Comparison of ENCODE assay signal across 10 mouse cellular contexts in genomic region chr5:127353002-127353401, GRCm38 (mm10).
A peak's percentile ranks its signal among the peaks of the same experiment; 100 is the strongest.
DNase-seq lines count a peak whose midpoint lies in the region; ATAC-seq and TF ChIP-seq lines count a peak whose summit lies in the region.
"Had no signal": no experiment of that assay in that cellular context is flagged by ENCODE, and none has a peak within 500 bp of the region (broad histone marks: within the 10 kb centered on the region; RNA-seq: fewer than 3 reads in every experiment).

No protein-coding gene starts in this region.

- no peak for TF ChIP-seq POLR2A in kidney, adult 2 months (IDR thresholded peaks at IDR 0.05; ENCODE audit: low read depth, low read length)

- no peaks in the 10 kb centered on the region for H3K36me3 ChIP-seq in kidney, adult 2 months (ENCODE audit: control insufficient read depth, insufficient read depth, low read length)
- H3K36me3 ChIP-seq in kidney, embryonic 15.5 days, result no peaks in the 10 kb centered on the region
- no peaks in the 10 kb centered on the region for H3K36me3 ChIP-seq in hindbrain, embryonic 14.5 days (replicated peaks; ENCODE audit: control insufficient read depth, insufficient read depth)
- H3K36me3 ChIP-seq: limb, embryonic 12.5 days; neural tube, embryonic 13.5 days had no signal

- 64% methylated on average over 2 of the region's 2 CpGs for WGBS in kidney, adult 2 months
- 73% methylated on average over 2 of the region's 2 CpGs for WGBS in kidney, embryonic 15.5 days
- WGBS in hindbrain, embryonic 14.5 days, result 67% methylated on average over 2 of the region's 2 CpGs

- no peak overlapping the region for H3K4me3 ChIP-seq in kidney, adult 2 months (ENCODE audit: insufficient read depth, low read depth, low read length)
- H3K4me3 ChIP-seq in kidney, embryonic 15.5 days (replicated peaks), result no peak overlapping the region
- no peak overlapping the region for H3K4me3 ChIP-seq in hindbrain, embryonic 14.5 days (replicated peaks; ENCODE audit: low read length)
- H3K4me3 ChIP-seq: limb, embryonic 12.5 days; neural tube, embryonic 13.5 days had no signal

- no peak overlapping the region for H3K27ac ChIP-seq in kidney, adult 2 months (ENCODE audit: insufficient read depth, low read depth, low read length)
- no peak overlapping the region for H3K27ac ChIP-seq in kidney, embryonic 15.5 days
- no peak overlapping the region for H3K27ac ChIP-seq in hindbrain, embryonic 14.5 days
- H3K27ac ChIP-seq: limb, embryonic 12.5 days; neural tube, embryonic 13.5 days had no signal

- no peak overlapping the region for H3K9ac ChIP-seq in kidney, embryonic 15.5 days
- H3K9ac ChIP-seq in hindbrain, embryonic 14.5 days, result no peak overlapping the region
- H3K9ac ChIP-seq: limb, embryonic 12.5 days; neural tube, embryonic 13.5 days had no signal

- no peak overlapping the region for H3K4me2 ChIP-seq in kidney, embryonic 15.5 days
- no peak overlapping the region for H3K4me2 ChIP-seq in hindbrain, embryonic 14.5 days (replicated peaks)
- H3K4me2 ChIP-seq: limb, embryonic 12.5 days; neural tube, embryonic 13.5 days had no signal

- no peaks in the 10 kb centered on the region for H3K27me3 ChIP-seq in kidney, adult 2 months (replicated peaks; ENCODE audit: control insufficient read depth, insufficient read depth, low read length)
- H3K27me3 ChIP-seq in kidney, embryonic 15.5 days, result no peaks in the 10 kb centered on the region
- H3K27me3 ChIP-seq in hindbrain, embryonic 14.5 days (ENCODE audit: control insufficient read depth, insufficient read depth, low read length), result no peaks in the 10 kb centered on the region
- H3K27me3 ChIP-seq: limb, embryonic 12.5 days; neural tube, embryonic 13.5 days had no signal

- DNase-seq in kidney, adult 2 months, result no peak
- peak; percentile 25 for DNase-seq in right cerebral cortex, postnatal 14 days
- no peak for DNase-seq in right cerebral cortex, postnatal 36 days (ENCODE audit: low spot score in 2 of 2)
- DNase-seq in cerebellum, adult 9-10 months, result peak; percentile 71
- peak; percentile 18 for DNase-seq in testis, postnatal 14 days (ENCODE audit: low spot score)
- no peak for DNase-seq in hindbrain, embryonic 14.5 days (ENCODE audit: low spot score)
- DNase-seq: thymus, postnatal 14 days had no signal

- TF ChIP-seq CTCF in kidney, adult 2 months (conservative IDR thresholded peaks at IDR 0.05; ENCODE audit: insufficient read depth, insufficient read length, low read depth, low read length), result 0 out of 2 replicates have a peak, but pooled peaks have one; percentile 13

- no peaks in the 10 kb centered on the region for H3K9me3 ChIP-seq in kidney, embryonic 15.5 days (replicated peaks)
- no peaks in the 10 kb centered on the region for H3K9me3 ChIP-seq in hindbrain, embryonic 14.5 days (ENCODE audit: control insufficient read depth, low read length)
- H3K9me3 ChIP-seq: limb, embryonic 12.5 days; neural tube, embryonic 13.5 days had no signal

- no peaks in the 10 kb centered on the region for H3K4me1 ChIP-seq in kidney, adult 2 months (ENCODE audit: control insufficient read depth, insufficient read depth, low read length)
- H3K4me1 ChIP-seq in kidney, embryonic 15.5 days, result 0 out of 2 replicates have a peak, but pooled peaks cover 2% of the 10 kb centered on the region
- 0 out of 2 replicates have a peak, but pooled peaks cover 2% of the 10 kb centered on the region for H3K4me1 ChIP-seq in hindbrain, embryonic 14.5 days (replicated peaks; ENCODE audit: control insufficient read depth, insufficient read depth, low read length)

- no peak for ATAC-seq in kidney, embryonic 15.5 days (replicated peaks; ENCODE audit: low FRiP score)
- ATAC-seq in hindbrain, embryonic 14.5 days (ENCODE audit: low FRiP score), result no peak

Comparison
In these comparisons a context has a peak if more than half of its experiments do, and no peak if none do; other contexts are left out.
1. DNase-seq: peak in right cerebral cortex, postnatal 14 days (single experiment), cerebellum, adult 9-10 months (single experiment) and testis, postnatal 14 days (single experiment); none in kidney, adult 2 months (single experiment), right cerebral cortex, postnatal 36 days (0 of 2) and hindbrain, embryonic 14.5 days (single experiment).